Mouse (Mus musculus): Measurements from ENCODE around the gene Adamts14.

Gene Adamts14

DNA sequence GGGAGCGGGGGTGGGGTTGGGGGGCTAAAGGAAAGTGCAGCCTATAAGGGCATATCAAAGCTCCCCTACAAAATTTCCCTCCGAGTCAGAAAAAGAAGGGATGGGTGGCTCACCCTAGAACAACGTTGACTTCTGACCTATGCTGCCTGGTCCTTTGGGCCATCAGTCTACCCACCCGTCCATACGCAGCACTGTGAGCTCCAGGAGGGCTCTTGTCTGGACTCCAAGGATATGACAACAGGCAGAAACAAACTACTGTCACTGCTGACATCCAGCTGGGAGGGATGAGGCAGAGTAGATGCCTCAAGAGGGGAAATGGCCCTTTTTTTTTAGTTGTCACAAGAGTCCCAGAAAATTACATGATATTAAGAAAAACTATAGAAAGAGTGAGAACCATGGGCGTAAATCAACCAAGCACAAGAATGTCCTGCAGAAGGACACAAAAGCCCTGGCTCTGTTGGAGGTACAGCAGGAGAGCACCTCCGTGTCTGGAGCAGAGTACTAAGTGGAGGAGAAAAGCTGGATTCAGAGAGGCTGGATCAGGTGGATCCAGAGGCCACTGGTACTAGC lies 96.9 kb downstream of the Adamts14 start:
- no peak for DNase-seq

DNA sequence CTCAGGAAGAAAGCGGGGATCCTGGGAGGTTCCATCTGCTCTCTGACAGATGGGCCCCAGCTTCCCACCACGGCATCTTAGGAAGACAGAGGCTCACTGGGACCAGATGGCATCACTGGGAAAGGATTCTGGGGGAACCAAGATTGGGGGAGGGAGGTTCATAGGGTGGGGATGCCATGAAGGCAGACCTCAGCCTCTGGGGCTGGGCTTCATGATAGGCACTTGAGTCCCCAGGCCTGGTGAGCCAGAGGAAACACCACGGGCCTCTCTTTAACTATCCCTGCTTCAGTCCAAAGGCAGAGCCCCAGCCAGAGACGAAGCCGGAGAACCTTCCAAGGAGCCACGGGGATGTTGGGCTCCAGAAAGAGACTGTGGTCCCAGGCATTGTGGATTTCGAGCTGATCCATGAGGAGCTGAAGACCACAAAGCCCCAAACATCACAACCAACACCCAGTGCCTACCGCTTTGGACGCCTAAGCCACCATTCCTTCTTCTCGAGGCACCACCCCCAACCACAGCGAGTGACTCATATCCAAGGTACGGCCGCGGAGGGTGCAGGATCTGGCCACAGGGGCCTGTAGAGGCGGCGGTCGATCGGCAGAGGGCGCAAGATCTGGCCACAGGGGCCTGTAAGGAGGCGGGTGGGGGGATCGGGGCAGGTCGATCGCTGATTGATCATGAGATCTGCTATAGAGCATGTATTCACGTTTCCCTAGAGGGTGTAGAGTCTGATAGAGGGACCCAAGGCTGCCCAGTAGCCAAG lies 97.6 kb downstream of the Adamts14 start:
- DNase-seq = no peak

DNA sequence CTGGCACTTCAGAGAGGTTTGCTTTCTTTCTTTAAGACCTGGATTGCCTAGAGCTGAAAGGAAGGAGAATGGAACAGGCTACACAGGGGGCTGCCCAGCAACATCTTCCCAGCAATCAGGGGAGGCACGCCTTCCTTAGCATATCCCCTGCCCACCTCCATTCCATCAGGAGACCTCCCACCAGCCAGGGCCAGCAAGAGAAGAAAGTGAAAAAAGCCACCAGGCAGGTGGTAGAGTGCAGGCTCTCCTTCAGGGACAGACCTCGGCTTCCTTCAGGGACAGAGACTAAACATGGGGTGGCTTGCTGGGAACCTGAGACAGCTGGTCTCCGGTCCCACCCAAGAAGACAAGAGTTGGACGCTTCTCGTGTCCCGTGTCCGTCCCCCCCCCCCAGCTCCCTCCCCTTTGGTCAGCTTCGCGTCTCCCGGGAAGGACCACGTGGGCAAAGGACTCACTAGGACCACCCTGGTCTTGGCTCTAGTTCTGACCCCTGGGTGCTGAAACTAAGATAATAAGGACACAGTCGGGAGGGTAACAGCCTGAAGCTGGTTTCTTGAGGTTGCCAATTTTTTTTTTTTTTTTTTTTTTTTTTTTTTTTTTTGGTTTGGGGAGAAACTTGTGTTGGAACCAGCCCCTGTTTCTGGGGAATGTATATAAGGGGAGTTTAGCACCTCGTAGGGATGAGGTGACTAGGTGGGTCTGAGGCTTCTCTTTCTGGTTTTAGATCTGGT lies 98.4 kb downstream of the Adamts14 start:
- DNase-seq = no peak

DNA sequence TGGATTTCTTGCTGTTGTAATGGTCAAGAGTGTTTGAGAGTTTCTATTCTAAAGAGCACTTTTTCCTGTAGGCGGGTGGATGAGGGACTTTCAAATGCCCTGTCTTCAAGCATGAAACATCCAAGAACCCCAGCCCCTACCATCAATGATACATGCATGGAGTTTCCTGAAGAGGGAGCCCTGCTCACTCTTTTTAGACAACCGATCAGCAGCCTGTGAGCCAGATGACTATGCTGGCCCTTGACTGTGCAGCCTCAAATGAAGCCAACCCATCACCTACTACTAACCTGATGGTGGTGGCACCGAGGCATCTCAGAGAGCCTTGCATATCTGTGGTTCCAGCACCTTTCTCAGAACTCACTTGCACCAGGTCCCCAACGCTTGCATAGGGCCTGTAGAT lies 100.7 kb downstream of the Adamts14 start:
- DNase-seq = no peak

DNA sequence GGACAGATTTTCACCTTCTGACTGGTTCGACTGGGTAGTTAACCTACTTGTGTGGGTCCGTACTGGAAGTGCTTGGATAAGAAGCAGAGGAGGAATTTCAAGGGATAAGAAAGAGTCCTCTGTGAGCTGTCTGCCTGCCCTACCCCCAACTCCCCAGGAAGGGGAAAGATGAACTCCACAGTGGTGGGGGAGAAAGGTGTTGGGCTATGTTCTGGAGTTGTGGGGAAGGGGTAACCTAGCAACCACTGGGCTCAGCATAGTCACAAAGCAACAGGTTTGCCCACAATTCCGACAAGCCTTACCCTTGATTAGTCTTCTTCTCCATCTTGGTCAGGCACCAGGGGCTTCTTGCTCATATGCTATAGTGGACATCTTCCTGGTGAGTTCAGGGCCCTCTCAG lies 101.6 kb downstream of the Adamts14 start, which contains the start of gene Tbata:
TSS of gene Tbata (plus strand) at position 301 of the 400 bp plus-strand sequence.
- no peak for DNase-seq

DNA sequence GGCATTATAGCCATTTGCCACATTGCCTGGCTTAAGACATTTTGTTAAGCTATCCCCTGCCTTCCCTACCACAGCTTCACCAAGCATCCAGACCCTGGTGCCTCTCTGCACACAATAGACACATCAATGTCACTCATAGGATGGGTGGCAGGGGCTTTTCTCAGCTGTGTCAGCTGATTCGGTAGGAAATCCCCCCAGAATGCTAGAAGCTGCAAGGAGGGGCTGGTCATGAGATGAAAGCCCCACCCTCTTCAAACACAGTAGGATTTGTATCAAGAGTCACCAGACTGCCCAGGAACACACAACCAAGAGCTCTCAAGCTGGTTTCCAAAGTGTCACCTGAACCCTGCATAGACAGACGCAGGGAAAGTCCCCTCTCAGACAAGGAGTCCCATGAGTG lies 104.8 kb downstream of the Adamts14 start:
- no peak for DNase-seq

DNA sequence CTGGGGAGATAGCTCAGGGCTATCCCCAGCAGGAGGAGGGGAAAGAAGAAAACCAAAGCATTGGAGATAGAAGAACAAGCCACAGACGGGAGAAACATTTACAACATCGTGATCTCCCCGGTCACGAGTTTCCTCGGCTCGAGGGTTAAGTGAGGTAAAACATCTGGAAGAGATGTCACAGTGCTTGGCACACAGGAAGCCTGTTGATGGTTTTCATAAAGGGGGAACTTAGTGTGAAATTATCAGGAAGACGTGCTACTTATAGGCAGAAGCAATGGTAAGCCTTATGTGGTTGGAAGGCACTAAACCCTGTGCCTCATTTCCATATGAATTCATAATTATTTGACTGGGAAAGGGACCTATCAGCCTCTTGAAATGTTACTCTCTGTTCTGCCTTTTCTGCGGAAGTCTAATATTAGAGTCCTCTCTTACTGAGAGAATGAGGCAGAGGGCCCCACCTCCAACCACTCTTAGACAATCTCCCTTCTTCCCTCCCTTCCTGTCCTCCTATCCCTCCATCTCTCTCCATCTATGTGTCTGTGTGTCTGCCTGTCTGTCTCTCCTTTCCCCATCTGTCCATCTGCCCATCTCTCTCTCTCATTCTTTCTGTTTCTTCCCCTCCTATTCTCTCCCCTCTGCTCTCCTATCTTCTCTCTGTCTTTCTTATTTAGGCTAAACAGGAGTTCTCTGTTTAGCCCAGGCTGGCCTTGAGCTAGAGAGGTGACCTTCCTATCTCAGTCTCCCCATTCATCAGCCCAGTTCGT lies 105.7 kb downstream of the Adamts14 start:
- DNase-seq = no peak

DNA sequence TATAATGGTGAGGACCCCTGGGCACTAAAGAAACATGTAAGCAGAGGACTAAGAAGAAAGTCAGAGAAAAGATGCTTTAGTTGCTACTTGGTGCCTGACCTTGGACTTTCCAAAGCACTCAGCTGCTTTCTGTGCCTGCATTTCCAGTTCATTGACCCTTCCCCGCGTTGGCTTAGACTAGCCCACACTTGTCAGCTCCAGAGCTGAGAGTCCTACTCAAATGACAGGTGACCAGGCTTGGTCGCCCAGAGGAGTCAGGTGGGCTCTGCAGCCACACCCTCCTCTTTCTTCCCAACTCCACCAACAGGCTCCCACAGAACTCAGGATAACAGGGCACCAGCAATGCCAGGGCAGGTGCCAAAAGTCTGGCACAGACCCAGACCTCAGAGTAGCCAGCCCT lies 110.9 kb downstream of the Adamts14 start:
- peak; percentile 13 to 30 for DNase-seq

DNA sequence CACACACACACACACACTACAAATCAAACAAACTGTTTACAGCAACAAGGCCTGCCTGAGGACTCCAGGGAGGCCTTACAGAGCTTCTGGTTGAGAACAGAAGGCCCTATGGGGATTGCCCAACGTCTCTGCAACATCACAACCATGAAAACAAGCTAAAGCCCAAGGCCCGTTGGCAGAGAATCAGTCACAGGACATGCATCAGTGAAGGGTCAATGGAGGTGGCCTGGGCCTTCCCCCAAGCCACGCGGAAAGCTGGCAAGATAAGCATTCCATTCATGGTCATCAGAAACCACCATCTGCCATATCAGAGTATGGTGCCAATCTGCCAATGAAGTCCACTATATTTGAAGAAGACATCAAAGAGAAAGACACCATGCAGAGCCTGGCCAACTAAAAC lies 112.6 kb downstream of the Adamts14 start:
- no peak for DNase-seq

DNA sequence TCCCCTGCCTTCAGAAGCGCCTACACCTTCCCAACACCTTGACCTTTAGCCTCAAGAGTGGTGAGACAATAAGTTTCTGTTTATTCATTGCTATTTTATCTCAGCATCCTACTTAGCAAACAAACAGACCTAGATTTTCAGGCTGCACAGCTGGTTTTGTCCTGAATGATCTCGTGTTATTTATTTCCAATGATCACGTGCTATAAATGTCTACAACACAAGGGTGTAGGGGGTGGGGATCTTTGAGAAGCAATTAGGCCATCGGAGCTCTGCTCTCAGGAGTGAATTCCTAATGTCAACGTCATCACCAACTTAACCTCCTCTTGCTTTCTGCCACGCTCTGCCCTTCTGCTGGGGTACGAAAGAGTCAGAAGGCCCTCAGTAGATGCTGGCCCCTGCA lies 113.1 kb downstream of the Adamts14 start:
- no peak for DNase-seq

DNA sequence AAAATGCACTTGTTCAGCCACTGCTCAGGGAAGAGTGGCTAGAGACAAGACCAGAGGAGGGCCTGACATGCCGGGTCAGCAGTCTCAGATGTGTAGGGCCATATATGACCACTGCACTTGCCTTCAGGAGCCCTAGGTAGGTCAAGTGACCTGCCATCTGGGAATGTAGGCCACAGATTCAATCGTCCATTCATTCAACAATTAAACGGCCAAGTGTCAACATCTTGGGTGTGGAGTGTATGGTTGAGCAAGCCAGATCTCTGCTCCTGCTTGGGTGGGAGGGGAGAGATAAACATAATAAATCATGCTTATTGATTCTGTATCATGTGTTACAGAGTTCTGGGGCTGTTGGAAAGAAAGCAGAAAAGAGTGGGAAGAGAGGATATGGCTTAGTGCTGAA lies 114.6 kb downstream of the Adamts14 start:
- DNase-seq = no peak

DNA sequence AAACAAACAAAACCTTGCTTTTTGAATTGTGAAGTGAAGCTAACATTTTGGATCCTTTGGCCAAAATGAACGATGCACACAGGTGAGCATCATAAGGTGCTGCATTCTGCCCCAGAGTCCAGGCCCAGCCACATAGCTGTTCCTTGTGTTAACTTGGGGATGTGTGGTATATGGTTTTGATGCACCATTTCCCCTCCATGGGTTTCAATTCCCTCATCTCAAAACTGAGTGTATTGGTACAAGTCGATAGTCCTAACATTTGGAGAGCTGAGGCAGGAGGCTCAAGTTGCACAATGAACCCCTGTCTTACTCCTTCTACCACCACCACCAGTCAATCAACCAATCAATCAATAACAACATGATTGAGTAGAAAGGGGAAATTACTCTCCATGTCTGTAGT lies 116.8 kb downstream of the Adamts14 start:
- DNase-seq = no peak

DNA sequence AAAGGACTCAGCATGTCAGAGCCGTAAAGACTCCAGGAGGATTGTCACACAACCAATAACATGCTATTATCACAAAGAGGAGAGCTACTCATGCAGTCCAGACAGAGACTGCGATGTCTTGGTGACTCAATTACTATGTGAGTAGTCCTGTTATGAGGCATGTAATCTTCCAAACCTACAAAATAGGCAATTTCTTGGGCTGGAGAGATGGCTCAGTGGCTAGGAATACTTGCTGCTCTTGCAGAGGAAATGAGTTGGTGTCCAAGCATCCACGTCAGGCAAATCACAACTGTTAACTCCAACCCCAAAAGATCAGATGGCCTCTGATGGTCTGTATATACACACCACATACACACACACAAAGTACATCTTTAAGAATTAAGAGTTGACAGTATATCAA lies 117.6 kb downstream of the Adamts14 start:
- no peak for DNase-seq

DNA sequence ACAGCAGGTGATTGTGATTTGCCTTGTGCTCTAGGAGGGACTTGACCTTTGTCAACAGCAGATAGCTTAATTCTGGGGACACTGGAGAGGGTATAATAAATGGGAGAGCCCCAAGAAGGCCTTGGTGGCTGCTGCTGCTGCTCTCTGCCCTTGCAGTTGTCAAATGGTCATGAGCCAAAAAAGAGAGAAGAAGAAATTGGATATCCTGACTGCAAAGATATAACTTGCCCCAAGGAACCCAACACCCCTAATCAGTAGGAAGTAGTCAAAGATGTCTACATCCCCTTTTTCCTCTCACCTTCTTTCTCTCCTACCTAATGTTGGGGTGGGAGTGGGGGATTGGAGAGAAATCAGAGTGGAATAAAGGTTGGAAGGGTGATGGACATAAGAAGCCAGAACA lies 121.1 kb downstream of the Adamts14 start:
- DNase-seq = no peak

DNA sequence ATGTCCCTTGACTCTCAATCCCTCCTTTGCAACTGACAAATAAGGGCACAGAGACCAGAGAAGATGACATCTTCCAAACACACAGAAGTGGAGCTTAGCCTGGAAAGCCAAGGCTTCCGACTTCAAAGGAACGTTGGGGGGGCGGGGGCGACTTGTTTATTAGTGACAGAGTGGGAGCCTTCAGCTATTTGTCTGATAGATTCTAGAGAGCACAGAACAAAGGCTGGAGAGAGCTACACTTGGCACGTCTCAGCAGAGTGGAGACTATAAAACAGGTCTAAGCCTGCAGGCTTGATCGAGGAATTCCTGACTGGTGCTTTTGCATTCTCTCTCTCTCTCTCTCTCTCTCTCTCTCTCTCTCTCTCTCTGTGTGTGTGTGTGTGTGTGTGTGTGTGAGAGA lies 122.6 kb downstream of the Adamts14 start:
- DNase-seq = no peak

DNA sequence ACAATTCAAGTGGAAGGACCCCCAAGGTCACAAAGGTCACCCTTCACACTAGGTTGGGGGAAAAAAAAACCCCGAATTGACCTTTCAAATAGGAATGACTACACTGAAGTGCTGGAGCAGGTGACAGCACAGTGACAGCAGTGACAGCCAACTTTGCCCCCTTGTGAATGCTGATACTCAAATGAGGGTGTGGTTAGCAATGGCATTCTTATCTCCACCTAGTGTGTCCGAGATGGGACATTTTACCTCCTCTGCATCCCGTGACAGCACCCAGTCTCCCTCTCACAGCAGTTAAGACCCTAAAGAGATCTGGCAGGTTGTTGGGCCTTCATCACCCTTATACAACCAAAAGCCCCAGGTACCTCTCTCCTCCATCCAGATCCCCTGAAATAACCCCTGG lies 123.8 kb downstream of the Adamts14 start:
- DNase-seq = no peak

DNA sequence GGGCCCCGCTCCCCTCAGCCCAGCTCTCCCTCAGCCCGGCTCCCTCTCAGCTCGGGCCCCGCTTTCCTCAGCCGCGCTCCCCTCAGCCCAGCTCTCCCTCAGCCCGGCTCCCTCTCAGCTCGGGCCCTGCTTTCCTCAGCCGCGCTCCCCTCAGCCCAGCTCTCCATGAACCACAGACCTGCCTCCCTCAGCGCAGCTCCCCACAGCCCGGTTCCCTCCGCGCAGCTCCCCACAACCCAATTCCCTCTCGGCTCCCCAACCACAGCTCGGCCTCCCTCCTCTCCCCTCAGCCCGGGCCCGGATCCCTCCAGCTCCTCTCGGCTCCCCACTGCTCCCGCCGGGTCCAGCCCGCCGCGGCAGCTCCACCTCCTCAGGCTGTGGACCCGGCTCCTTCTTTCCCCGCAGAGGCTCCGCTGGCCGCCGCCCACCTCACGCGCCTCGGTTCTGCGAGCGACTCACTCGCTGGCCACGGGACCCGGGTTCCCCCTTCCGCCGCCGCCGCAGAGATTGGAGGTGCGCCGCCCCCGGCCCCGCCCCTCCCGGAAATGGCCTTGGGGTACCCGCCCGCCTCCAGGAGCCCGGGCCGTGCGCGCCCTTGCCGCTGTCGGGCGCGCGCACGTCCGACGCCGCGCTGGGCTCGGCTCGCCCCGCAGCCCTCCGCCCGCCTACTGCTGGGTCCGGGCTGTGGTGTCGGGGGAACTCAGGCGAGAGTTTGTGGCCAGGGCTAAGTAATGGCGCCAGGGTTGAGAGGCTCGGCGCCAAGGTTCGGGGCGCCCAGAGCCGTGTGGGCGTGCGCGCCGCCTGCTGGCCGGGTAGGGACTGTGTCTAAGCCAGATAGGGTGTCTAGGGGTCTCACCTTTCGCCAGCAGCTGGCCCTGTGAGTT lies 125.8 kb downstream of the Adamts14 start, which contains the start of gene Sgpl1:
TSS of gene Sgpl1 (minus strand) at position 547 of the 884 bp plus-strand sequence.
- DNase-seq = peak; percentile 92 to 96

Data from kidney, postnatal 36 days (tissue).